Mouse (Mus musculus) limb, embryonic 14.5 days (tissue): ENCODE data around the gene Top1. TPM values are rescaled to one million over a fixed set of nuclear protein-coding genes. Genes with fewer than 3 reads are reported as not detected.
A peak's percentile ranks its signal among the peaks of the same experiment; 100 is the strongest.

Experiments
- ATAC-seq: fragments of 200-750 bp; cut with Nextera tagmentation; 2 replicates; pipeline ENCODE4 v1.8.0; 2017; ENCODE audit warnings: low read depth, moderate number of reproducible peaks, moderate TSS enrichment; ENCODE audit not compliant: low FRiP score
- DNase-seq: peaks from one replicate; pipeline ENCODE4 v3.0.0-alpha.2; 2015; ENCODE audit warnings: low spot score
- H3K27ac ChIP-seq: fragments of 300-500 bp; sonication (generic); replicated peaks from 2 replicates; pipeline ENCODE4 v1.5.1; 2014; ENCODE audit warnings: low read depth, mild to moderate bottlenecking, low read length, moderate library complexity, mixed read lengths
- H3K27me3 ChIP-seq: fragments of 300-500 bp; sonication (generic); 2 replicates; pipeline ENCODE4 v1.6.1; 2014; ENCODE audit warnings: low read length, mixed read lengths; ENCODE audit not compliant: control insufficient read depth, insufficient read depth
- H3K36me3 ChIP-seq: fragments of 300-500 bp; sonication (generic); 2 replicates; pipeline ENCODE4 v1.6.1; 2014; ENCODE audit warnings: mild to moderate bottlenecking, low read length, moderate library complexity, mixed read lengths; ENCODE audit not compliant: control insufficient read depth, insufficient read depth
- H3K4me1 ChIP-seq: fragments of 300-500 bp; sonication (generic); 2 replicates; pipeline ENCODE4 v1.6.1; 2014; ENCODE audit warnings: antibody characterized with exemption, low read length, mixed read lengths; ENCODE audit not compliant: control insufficient read depth, insufficient read depth
- H3K4me2 ChIP-seq: fragments of 300-500 bp; sonication (generic); replicated peaks from 2 replicates; pipeline ENCODE4 v1.6.1; 2014; ENCODE audit warnings: low read depth, mild to moderate bottlenecking, low read length, moderate library complexity; ENCODE audit not compliant: severe bottlenecking
- H3K4me3 ChIP-seq: fragments of 300-500 bp; sonication (generic); replicated peaks from 2 replicates; pipeline ENCODE4 v1.5.1; 2014; ENCODE audit warnings: low read length
- H3K9ac ChIP-seq: fragments of 300-500 bp; sonication (generic); 2 replicates; pipeline ENCODE4 v1.6.1; 2014; ENCODE audit warnings: mild to moderate bottlenecking, low read depth, low read length, moderate library complexity; ENCODE audit not compliant: severe bottlenecking
- H3K9me3 ChIP-seq: fragments of 300-500 bp; sonication (generic); 2 replicates; pipeline ENCODE4 v1.6.1; 2016; ENCODE audit warnings: low read length; ENCODE audit not compliant: control insufficient read depth
- POLR2A ChIP-seq: fragments of 200-500 bp; IDR thresholded peaks from 2 replicates; pipeline ENCODE4 v1.8.0; 2012; ENCODE audit warnings: inconsistent platforms, mild to moderate bottlenecking, moderate library complexity, borderline replicate concordance; ENCODE audit not compliant: insufficient read depth, insufficient read length; ENCODE audit errors: extremely low read depth
- WGBS: fragments of 180-500 bp; shearing (Covaris S2); extraction: QIAGEN DNeasy Blood & Tissue Kit; methylation state at CpG from one replicate; pipeline ENCODE4 v1.1.7; 2014; 5-methylcytosine and 5-hydroxymethylcytosine counted together
- polyA plus RNA-seq, 2 experiments: library from polyadenylated mRNA; depleted of rRNA in 1 of 2; stranded (reverse) in 1 of 2; unstranded in 1 of 2; fragments of >200 nt; fragmentation: Nextera tagmentation in 1 of 2; extraction: Ambion mirVana in 1 of 2; gene quantifications; 2 replicates each; pipeline versions ENCODE4 v1.2.1 to v1.2.3; 2012 to 2014

The Top1 gene
- polyA plus RNA-seq, 2 experiments: 46.1 to 65.1 TPM

DNA sequence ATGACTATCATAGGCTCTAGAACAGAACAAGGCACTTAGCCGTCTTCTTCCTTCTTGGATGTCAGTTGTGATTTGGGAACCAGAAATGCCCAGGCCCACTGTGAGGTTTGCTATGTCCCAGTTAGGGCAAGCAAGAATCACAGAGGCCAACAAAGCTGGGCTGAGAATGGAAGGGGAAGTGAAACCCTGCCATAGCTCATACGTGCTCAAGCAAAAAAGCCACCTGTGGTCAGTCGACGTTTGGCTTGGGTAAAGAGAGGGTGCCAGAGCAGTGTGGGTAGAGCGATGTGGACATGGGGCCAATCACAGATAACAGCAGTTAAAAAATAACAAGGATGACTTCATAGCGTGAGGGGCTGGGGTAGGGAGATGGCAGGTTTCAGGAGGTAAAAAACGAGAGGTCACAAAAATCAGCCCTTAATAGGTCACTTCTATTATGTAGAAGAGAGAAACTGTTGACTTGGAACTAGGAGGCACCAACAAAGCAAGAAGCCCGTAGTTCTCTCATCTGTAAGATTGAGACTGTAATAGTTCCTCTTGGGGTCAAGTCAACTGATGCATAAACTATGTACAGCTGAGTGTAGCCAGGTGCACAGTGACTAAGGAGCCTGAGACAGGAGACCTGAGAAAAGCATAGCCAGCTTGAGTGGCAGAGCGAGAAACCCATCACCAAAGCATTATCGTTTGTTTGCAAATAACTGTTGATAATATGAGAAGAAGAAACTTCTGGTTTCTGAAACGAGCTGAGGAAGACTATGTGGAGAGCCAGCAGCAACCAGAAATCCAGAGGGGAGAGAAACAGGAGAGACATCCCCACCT, 18.3 kb upstream of the Top1 start:
- H3K4me2 ChIP-seq: no peak overlapping the region
- WGBS: 89% methylated on average over 11 of the region's 11 CpGs
- H3K9ac ChIP-seq: no peak overlapping the region
- DNase-seq (no peak), ATAC-seq (no peak)
- no peaks in the 10 kb centered on the region for H3K4me1 ChIP-seq
- H3K27me3 ChIP-seq: no peaks in the 10 kb centered on the region
- H3K36me3 ChIP-seq: no peaks in the 10 kb centered on the region
- no peaks in the 10 kb centered on the region for H3K9me3 ChIP-seq
- no peak for TF ChIP-seq POLR2A
- H3K4me3 ChIP-seq: no peak overlapping the region
- no peak overlapping the region for H3K27ac ChIP-seq

GRCm38 (mm10) chr2:160628055-160628454, 17.6 kb upstream of the Top1 start:
- Histone ChIP-seq H3K4me2 (no peak overlapping the region), H3K9ac (no peak overlapping the region), H3K27ac (no peak overlapping the region), H3K4me3 (no peak overlapping the region), H3K9me3 (no peaks in the 10 kb centered on the region), H3K27me3 (no peaks in the 10 kb centered on the region), H3K36me3 (no peaks in the 10 kb centered on the region), H3K4me1 (no peaks in the 10 kb centered on the region)
- no peak for ATAC-seq
- 83% methylated on average over 5 of the region's 5 CpGs for WGBS
- DNase-seq: no peak
- no peak for TF ChIP-seq POLR2A

- no peaks in the 10 kb centered on the region for H3K27me3 ChIP-seq
- H3K4me1 ChIP-seq: no peaks in the 10 kb centered on the region
- DNase-seq: no peak
- H3K27ac ChIP-seq: no peak overlapping the region
- no peak overlapping the region for H3K9ac ChIP-seq
- TF ChIP-seq POLR2A: no peak
- H3K4me2 ChIP-seq: no peak overlapping the region
- H3K36me3 ChIP-seq: no peaks in the 10 kb centered on the region
- ATAC-seq: no peak
- H3K9me3 ChIP-seq: no peaks in the 10 kb centered on the region
- H3K4me3 ChIP-seq: no peak overlapping the region
- 87% methylated on average over 12 of the region's 12 CpGs for WGBS
Observed at GRCm38 (mm10) chr2:160628666-160629527, 16.8 kb upstream of the Top1 start.

DNA sequence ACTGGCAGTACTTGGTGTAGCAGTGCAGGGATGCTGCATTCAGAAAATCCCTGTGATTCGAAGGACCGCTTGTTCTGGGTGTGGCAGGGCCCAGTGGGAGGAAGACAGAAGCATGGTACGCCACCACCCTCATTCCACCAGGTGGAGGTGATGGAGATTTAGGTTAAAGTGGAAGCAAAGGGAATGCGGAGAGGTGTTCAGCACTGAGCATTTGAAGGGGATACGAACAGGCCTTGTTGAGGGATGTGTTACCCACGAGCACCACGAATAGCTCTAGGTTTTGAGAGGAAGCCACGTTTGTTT, 16.2 kb upstream of the Top1 start:
- no peak for DNase-seq
- H3K4me2 ChIP-seq: no peak overlapping the region
- WGBS: 83% methylated on average over 8 of the region's 8 CpGs
- no peak for ATAC-seq
- H3K4me3 ChIP-seq: no peak overlapping the region
- no peaks in the 10 kb centered on the region for H3K4me1 ChIP-seq
- no peaks in the 10 kb centered on the region for H3K9me3 ChIP-seq
- H3K9ac ChIP-seq: no peak overlapping the region
- no peaks in the 10 kb centered on the region for H3K27me3 ChIP-seq
- H3K27ac ChIP-seq: no peak overlapping the region
- H3K36me3 ChIP-seq: no peaks in the 10 kb centered on the region
- no peak for TF ChIP-seq POLR2A

DNA sequence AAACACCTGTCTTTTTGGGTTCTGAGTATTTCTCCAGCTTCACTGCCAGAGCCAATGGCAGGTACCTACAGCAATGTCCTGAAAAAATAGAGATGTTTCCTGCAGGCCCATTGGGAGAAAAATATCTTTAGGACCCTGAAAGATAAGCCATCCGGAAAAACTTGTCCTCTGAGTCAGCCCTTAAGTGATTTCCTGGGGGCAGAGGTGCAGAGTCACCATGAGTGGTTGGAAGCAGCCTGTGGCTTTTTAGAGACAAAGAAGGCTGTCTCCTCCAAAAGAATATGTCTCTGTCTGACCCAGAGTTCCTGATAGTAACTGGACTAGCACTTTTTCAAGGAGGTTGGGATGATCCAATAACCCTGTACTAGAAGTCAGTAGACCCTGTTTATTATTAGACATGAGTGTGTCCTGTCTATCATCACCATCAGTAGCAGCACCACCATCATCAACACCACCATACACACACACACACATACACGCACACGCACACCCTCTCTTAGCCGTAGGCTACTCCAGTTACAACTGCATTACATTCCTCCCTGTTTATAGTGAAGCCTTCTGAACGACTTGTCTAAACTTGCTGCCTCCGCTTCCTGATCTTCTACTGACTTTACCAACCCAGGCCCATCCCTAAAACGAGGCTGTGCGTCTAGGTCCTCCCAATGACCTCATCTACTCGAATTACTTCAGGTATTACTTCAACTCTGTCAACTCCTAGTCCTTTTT, 14.7 kb upstream of the Top1 start:
- 65% methylated on average over 9 of the region's 9 CpGs for WGBS
- Histone ChIP-seq H3K27ac (no peak overlapping the region), H3K4me1 (no peaks in the 10 kb centered on the region), H3K9me3 (no peaks in the 10 kb centered on the region), H3K4me3 (no peak overlapping the region), H3K36me3 (no peaks in the 10 kb centered on the region), H3K27me3 (no peaks in the 10 kb centered on the region), H3K4me2 (no peak overlapping the region), H3K9ac (no peak overlapping the region)
- DNase-seq (peak; percentile 41), ATAC-seq (no peak)
- TF ChIP-seq POLR2A: no peak
